Mouse (Mus musculus): ENCODE measurements around the gene Eipr1. TPM values are rescaled to one million over a fixed set of nuclear protein-coding genes. Genes with fewer than 3 reads are reported as not detected.

Gene Eipr1
- polyA plus RNA-seq, 1 experiment from 2014 or later = 37.7 TPM

DNA sequence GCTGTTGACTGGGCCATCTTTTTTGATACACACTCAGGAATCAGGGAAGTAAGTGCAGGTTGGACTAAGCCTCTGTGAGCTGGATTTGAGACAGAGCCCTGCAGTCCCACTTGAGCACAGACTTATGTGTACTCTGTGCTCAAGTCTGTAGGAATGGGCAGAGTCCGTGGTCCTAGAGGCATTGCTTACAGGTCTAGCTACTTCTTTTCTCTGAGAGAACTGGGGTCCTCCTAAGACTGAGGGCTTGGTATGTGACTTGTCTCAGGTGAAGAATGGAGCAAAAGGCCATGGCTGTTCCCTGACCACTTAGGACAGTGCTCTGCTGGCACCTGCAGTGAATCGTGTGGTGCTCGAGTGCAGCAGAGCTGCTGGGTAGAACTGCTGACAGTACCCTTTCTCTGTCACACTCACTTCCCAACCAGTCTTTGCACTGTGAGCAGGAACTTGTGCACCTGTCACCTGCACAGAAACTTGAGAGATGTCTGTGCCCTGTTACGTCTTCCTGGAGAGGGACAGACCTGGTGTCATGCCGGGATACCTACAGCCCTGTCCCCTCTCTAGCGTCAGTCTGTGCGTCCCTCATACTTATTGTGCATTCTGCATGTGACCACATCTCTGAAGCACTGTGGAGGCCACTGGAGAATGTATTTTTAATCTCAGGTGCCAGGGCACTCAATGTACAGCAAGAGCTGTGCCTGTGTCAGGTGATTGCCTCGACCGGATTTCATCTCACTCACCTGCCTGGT, 65.3 kb downstream of the Eipr1 start:
- Histone ChIP-seq H3K9ac (ENCODE audit: low read length) (no peak overlapping the region), H3K27me3 (ENCODE audit: control insufficient read depth, insufficient read depth, low read length) (no peaks in the 10 kb centered on the region), H3K4me1 (ENCODE audit: control insufficient read depth, insufficient read depth, low read length) (peaks cover 5% of the 10 kb centered on the region; the same call in 1 of the 2 replicates), H3K4me2 (ENCODE audit: low read depth, severe bottlenecking) (no peak overlapping the region), H3K4me3 (ENCODE audit: low read depth, low read length) (no peak overlapping the region), H3K36me3 (ENCODE audit: control insufficient read depth, insufficient read depth, low read length) (no peaks in the 10 kb centered on the region), H3K27ac (replicated peaks; ENCODE audit: low read depth, low read length) (no peak overlapping the region), H3K9me3 (ENCODE audit: control insufficient read depth, low read length) (no peaks in the 10 kb centered on the region)
- ATAC-seq (ENCODE audit: insufficient number of reproducible peaks, low FRiP score, low TSS enrichment, low read depth) (no peak), DNase-seq (ENCODE audit: low spot score) (peak; percentile 23)
- WGBS = 40% methylated on average over 9 of the region's 9 CpGs

DNA sequence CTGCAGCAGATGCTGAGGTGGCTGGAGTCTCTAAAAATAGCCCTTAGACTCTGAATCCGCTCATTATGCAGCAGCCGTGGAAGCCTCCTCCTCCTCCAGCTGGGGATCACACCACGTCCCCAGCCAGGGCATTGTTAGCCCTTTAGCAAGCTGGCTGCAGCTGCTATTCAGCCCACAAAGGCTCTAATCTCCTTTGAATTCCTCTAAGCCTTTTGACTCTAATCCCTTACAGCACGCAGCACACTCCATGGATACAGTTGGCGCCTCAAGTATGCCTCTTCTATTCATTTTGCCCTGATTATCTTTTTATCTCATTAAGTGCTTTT, 65.8 kb downstream of the Eipr1 start:
- H3K4me3 ChIP-seq (ENCODE audit: low read depth, low read length) = no peak overlapping the region
- no peak for ATAC-seq (ENCODE audit: insufficient number of reproducible peaks, low FRiP score, low TSS enrichment, low read depth)
- WGBS = 20% methylated on average over 5 of the region's 5 CpGs
- no peak overlapping the region for H3K9ac ChIP-seq (ENCODE audit: low read length)
- H3K4me1 ChIP-seq (ENCODE audit: control insufficient read depth, insufficient read depth, low read length) = peaks cover 5% of the 10 kb centered on the region; the same call in 1 of the 2 replicates
- no peak overlapping the region for H3K27ac ChIP-seq (replicated peaks; ENCODE audit: low read depth, low read length)
- no peaks in the 10 kb centered on the region for H3K27me3 ChIP-seq (ENCODE audit: control insufficient read depth, insufficient read depth, low read length)
- no peaks in the 10 kb centered on the region for H3K36me3 ChIP-seq (ENCODE audit: control insufficient read depth, insufficient read depth, low read length)
- H3K9me3 ChIP-seq (ENCODE audit: control insufficient read depth, low read length) = no peaks in the 10 kb centered on the region
- no peak overlapping the region for H3K4me2 ChIP-seq (ENCODE audit: low read depth, severe bottlenecking)
- peak; percentile 52 for DNase-seq (ENCODE audit: low spot score)

GRCm38 (mm10) chr12:28817891-28818290, 66.3 kb downstream of the Eipr1 start:
- Histone ChIP-seq H3K4me3 (ENCODE audit: low read depth, low read length) (no peak overlapping the region), H3K4me1 (ENCODE audit: control insufficient read depth, insufficient read depth, low read length) (peaks cover 5% of the 10 kb centered on the region; the same call in 1 of the 2 replicates), H3K9ac (ENCODE audit: low read length) (no peak overlapping the region), H3K9me3 (ENCODE audit: control insufficient read depth, low read length) (no peaks in the 10 kb centered on the region), H3K27ac (replicated peaks; ENCODE audit: low read depth, low read length) (no peak overlapping the region), H3K27me3 (ENCODE audit: control insufficient read depth, insufficient read depth, low read length) (no peaks in the 10 kb centered on the region), H3K36me3 (ENCODE audit: control insufficient read depth, insufficient read depth, low read length) (no peaks in the 10 kb centered on the region), H3K4me2 (ENCODE audit: low read depth, severe bottlenecking) (no peak overlapping the region)
- no peak for DNase-seq (ENCODE audit: low spot score)
- no peak for ATAC-seq (ENCODE audit: insufficient number of reproducible peaks, low FRiP score, low TSS enrichment, low read depth)
- 52% methylated on average over 3 of the region's 3 CpGs for WGBS

- Histone ChIP-seq H3K4me3 (ENCODE audit: low read depth, low read length) (no peak overlapping the region), H3K36me3 (ENCODE audit: control insufficient read depth, insufficient read depth, low read length) (no peaks in the 10 kb centered on the region), H3K4me2 (ENCODE audit: low read depth, severe bottlenecking) (no peak overlapping the region), H3K9ac (ENCODE audit: low read length) (no peak overlapping the region), H3K4me1 (ENCODE audit: control insufficient read depth, insufficient read depth, low read length) (no peaks in the 10 kb centered on the region), H3K27ac (replicated peaks; ENCODE audit: low read depth, low read length) (no peak overlapping the region), H3K27me3 (ENCODE audit: control insufficient read depth, insufficient read depth, low read length) (no peaks in the 10 kb centered on the region), H3K9me3 (ENCODE audit: control insufficient read depth, low read length) (no peaks in the 10 kb centered on the region)
- DNase-seq (ENCODE audit: low spot score) (no peak), ATAC-seq (ENCODE audit: insufficient number of reproducible peaks, low FRiP score, low TSS enrichment, low read depth) (no peak)
- 80% methylated on average over 7 of the region's 7 CpGs for WGBS
Observed at GRCm38 (mm10) chr12:28823518-28823917, 71.9 kb downstream of the Eipr1 start.

DNA sequence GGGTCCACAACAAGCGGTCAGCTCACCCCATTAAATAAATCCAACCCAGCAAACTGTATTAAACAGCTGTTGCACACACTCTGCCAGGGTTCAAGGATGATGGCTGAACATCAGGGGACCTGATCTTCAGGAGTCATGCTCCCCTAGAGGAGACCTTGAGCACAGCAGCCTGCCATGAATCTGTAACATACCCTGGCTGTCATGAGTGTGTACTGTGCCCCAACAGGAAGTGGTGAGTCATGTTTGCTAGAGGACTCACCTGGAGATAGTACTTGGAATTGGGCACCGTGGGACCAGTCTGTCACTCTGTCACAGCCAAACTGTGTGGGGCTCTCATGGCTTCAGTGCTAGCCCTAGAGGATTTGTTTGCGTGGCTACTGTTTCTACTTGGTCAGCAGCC, 77.9 kb downstream of the Eipr1 start:
- no peaks in the 10 kb centered on the region for H3K27me3 ChIP-seq (ENCODE audit: control insufficient read depth, insufficient read depth, low read length)
- H3K27ac ChIP-seq (replicated peaks; ENCODE audit: low read depth, low read length) = no peak overlapping the region
- H3K9ac ChIP-seq (ENCODE audit: low read length) = no peak overlapping the region
- no peaks in the 10 kb centered on the region for H3K9me3 ChIP-seq (ENCODE audit: control insufficient read depth, low read length)
- no peak for ATAC-seq (ENCODE audit: insufficient number of reproducible peaks, low FRiP score, low TSS enrichment, low read depth)
- H3K36me3 ChIP-seq (ENCODE audit: control insufficient read depth, insufficient read depth, low read length) = no peaks in the 10 kb centered on the region; the same call in 1 of the 2 replicates
- no peak overlapping the region for H3K4me2 ChIP-seq (ENCODE audit: low read depth, severe bottlenecking)
- DNase-seq (ENCODE audit: low spot score) = no peak
- no peaks in the 10 kb centered on the region for H3K4me1 ChIP-seq (ENCODE audit: control insufficient read depth, insufficient read depth, low read length)
- no peak overlapping the region for H3K4me3 ChIP-seq (ENCODE audit: low read depth, low read length)
- 90% methylated on average over 3 of the region's 3 CpGs for WGBS

GRCm38 (mm10) chr12:28830471-28830870, 78.9 kb downstream of the Eipr1 start:
- ATAC-seq (ENCODE audit: insufficient number of reproducible peaks, low FRiP score, low TSS enrichment, low read depth) (no peak), DNase-seq (ENCODE audit: low spot score) (no peak)
- WGBS = 84% methylated on average over 3 of the region's 3 CpGs
- Histone ChIP-seq H3K4me2 (ENCODE audit: low read depth, severe bottlenecking) (no peak overlapping the region), H3K27me3 (ENCODE audit: control insufficient read depth, insufficient read depth, low read length) (no peaks in the 10 kb centered on the region), H3K9me3 (ENCODE audit: control insufficient read depth, low read length) (no peaks in the 10 kb centered on the region), H3K9ac (ENCODE audit: low read length) (no peak overlapping the region), H3K36me3 (ENCODE audit: control insufficient read depth, insufficient read depth, low read length) (no peaks in the 10 kb centered on the region; the same call in 1 of the 2 replicates), H3K4me3 (ENCODE audit: low read depth, low read length) (no peak overlapping the region), H3K4me1 (ENCODE audit: control insufficient read depth, insufficient read depth, low read length) (no peaks in the 10 kb centered on the region), H3K27ac (replicated peaks; ENCODE audit: low read depth, low read length) (no peak overlapping the region)

DNA sequence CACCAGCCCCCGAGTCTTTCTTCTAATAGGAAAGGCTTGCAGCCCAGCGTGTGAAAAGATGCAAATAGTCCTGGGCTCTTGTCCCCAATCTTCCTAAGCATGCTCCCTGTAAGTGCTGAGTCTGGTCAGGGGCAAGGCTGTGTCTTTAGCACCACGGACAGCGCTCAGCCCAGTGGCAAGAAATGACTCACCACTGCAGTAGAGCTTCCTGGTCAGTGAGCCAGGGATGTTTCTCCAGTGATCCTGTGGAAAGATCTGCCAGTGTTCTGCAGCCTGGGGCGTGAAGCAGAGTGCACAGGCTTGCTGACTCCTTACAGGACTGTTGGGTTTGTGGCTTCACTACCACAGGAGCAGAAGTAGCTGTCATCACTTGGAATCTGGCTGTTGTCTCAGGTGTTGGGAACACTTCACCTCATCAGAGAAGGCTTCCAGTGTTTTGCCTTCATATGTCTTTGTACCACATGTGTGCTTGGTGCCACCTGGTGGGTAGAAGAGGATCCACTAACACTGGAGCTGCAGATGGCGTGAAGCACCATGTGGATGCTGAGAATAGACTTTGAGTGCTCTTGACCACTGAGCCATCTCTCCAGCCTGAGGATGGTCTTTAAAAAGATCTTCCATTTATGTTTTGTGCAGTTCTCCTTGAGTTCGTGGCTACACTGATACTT, 79.6 kb downstream of the Eipr1 start:
- Histone ChIP-seq H3K36me3 (ENCODE audit: control insufficient read depth, insufficient read depth, low read length) (no peaks in the 10 kb centered on the region; the same call in 1 of the 2 replicates), H3K27ac (replicated peaks; ENCODE audit: low read depth, low read length) (no peak overlapping the region), H3K27me3 (ENCODE audit: control insufficient read depth, insufficient read depth, low read length) (no peaks in the 10 kb centered on the region), H3K4me2 (ENCODE audit: low read depth, severe bottlenecking) (no peak overlapping the region), H3K4me1 (ENCODE audit: control insufficient read depth, insufficient read depth, low read length) (no peaks in the 10 kb centered on the region), H3K9ac (ENCODE audit: low read length) (no peak overlapping the region), H3K4me3 (ENCODE audit: low read depth, low read length) (no peak overlapping the region), H3K9me3 (ENCODE audit: control insufficient read depth, low read length) (no peaks in the 10 kb centered on the region)
- no peak for ATAC-seq (ENCODE audit: insufficient number of reproducible peaks, low FRiP score, low TSS enrichment, low read depth)
- peak; percentile 86 for DNase-seq (ENCODE audit: low spot score)
- 40% methylated on average over 7 of the region's 7 CpGs for WGBS

- no peak for ATAC-seq (ENCODE audit: insufficient number of reproducible peaks, low FRiP score, low TSS enrichment, low read depth)
- H3K4me1 ChIP-seq (ENCODE audit: control insufficient read depth, insufficient read depth, low read length) = no peaks in the 10 kb centered on the region
- H3K9me3 ChIP-seq (ENCODE audit: control insufficient read depth, low read length) = no peaks in the 10 kb centered on the region
- no peak overlapping the region for H3K4me3 ChIP-seq (ENCODE audit: low read depth, low read length)
- H3K27ac ChIP-seq (replicated peaks; ENCODE audit: low read depth, low read length) = no peak overlapping the region
- H3K36me3 ChIP-seq (ENCODE audit: control insufficient read depth, insufficient read depth, low read length) = no peaks in the 10 kb centered on the region
- no peaks in the 10 kb centered on the region for H3K27me3 ChIP-seq (ENCODE audit: control insufficient read depth, insufficient read depth, low read length)
- 76% methylated on average over 6 of the region's 6 CpGs for WGBS
- no peak overlapping the region for H3K9ac ChIP-seq (ENCODE audit: low read length)
- no peak for DNase-seq (ENCODE audit: low spot score)
- H3K4me2 ChIP-seq (ENCODE audit: low read depth, severe bottlenecking) = no peak overlapping the region
Observed at GRCm38 (mm10) chr12:28834266-28834665, 82.7 kb downstream of the Eipr1 start.
